Mouse (Mus musculus) hematopoietic stem cell, adult 5-6 weeks (primary cell): ENCODE data around the gene Myadml2. TPM values are rescaled to one million over a fixed set of nuclear protein-coding genes. Genes with fewer than 3 reads are reported as not detected.
"Not testable (repeated sequence)": the region's sequence is repeated elsewhere in the genome, so short reads cannot be mapped to it uniquely, and the experiment has no call there.

Experiments
- ATAC-seq, 2 experiments: fragments of 125-278 bp in 1 of 2; replicated peaks in 1 of 2; 2 replicates each; pipeline ENCODE4 v1.8.0; 2016 to 2017; ENCODE audit warnings: inconsistent platforms in 2 of 2, mild to moderate bottlenecking in 2 of 2, moderate number of reproducible peaks in 2 of 2, low read depth in 1 of 2, moderate TSS enrichment in 1 of 2; ENCODE audit not compliant: low FRiP score in 2 of 2, poor library complexity in 2 of 2, severe bottlenecking in 2 of 2, insufficient read depth in 1 of 2, low TSS enrichment in 1 of 2
- total RNA-seq: library from RNA; stranded (forward); fragments of 172-1452, 232-1000 nt; gene quantifications from 2 replicates; pipeline ENCODE4 v1.2.3, GENCODE M21; 2017

Gene Myadml2
- 0.94 TPM in 1 of 2 replicates, not detected in the other for total RNA-seq

DNA sequence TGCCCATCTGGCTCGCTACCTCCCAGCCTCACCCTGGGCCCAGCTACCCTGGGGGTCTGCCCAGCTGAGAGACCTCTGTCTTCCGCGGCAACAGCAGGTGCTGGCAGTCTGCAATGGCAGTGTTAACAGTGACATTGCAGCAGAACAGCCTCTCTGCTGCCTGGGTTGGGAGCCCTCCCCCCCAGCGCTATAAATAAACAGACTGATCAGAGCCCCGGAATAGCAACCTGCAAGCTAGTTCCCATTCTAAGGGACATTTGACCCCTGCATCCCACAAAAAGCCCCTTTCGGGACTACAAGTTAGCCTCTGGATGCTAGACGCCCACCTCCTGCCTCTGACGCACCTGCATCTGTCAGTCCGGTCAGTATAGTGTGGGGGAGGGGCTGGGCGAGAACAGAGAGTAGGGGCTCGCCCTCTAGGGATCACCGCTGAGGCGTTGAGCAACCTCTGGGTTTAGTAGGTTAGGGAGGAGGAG, at the start of gene Myadml2:
Gene Myadml2 (minus strand): TSS at position 158 of the 476 bp plus-strand sequence.
- no peak for ATAC-seq

DNA sequence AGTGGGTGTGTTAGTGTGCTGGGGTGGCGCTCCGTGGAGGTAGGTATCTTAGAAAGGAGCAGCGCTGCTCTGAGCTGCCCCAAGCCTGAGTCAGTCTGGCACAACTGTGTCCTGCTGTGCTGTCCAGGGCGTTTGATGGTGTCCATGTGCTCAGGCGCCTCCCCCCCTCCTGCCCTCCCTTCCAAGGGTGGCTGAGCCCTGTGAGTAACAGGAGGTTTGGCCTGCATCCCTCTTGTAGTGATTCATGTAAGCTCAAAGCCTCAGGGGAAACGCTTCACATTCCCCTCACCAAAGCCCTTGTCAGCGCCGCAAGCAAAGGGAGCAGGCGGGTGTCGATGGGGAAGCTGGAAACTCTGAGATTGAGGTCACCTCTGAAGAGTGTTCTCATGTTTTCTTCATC, 49.8 kb upstream of the Myadml2 start:
- ATAC-seq, result no peak

GRCm38 (mm10) chr11:120696568-120696967, 48.6 kb upstream of the Myadml2 start:
- ATAC-seq, result no peak

DNA sequence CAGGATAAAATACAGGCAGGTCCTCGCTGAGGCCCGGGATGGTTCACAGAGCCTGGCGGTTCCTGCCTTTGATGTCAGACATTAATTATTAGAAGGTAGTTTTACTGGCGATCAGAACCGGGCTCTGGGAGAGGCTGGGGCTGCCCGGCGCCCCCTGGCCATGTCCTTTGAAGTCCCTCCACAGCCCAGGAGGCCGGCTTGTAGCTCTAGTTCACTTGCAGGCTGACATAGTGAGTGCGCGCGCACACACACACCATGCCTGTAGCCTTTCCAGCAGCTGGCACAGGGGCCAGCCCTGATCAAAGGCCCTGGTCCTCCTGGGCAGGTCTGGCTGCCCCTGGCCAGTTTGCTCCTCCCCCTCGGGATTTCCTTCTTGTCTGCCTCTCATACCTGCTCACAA, 47.7 kb upstream of the Myadml2 start:
- no peak for ATAC-seq

DNA sequence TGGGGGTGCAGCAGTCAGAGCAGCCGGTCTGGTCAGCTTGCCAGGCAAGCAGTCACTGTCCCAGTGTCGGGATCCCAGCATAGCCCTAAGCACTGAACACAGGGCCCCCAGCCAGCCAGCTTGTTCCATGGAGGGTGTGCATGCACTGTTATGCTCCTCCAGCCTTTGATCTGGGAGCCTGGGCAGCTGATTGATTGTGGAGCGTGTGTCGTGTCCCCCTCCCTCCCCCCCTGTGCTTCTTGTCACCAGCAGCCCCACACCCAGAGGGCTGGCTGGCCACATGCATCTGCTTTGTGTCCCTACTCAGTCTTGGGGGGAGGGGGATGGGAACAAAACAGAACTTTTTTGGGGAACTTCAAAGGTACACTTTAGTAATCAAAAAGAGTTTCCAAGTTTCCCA, 47.2 kb upstream of the Myadml2 start:
- ATAC-seq, result no peak

DNA sequence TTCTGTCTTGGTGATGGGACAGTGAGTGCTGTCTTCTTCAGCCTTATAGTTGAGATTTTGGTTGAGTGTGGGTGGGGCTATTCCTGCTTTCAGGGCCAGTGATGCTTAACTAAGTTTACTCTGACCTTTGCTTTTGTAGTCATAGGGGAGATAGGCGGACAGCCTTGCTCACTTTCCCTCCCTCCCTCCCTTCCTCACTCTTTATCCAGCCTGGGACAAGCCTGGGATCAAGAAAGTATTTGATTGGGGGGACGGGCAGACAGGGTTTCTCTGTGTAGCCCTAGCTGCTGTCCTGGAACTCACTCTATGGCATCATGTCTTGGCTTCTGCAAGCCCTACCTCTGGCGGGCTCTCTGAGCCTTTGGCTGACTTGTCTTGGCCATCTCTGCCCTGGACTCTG, 45.5 kb upstream of the Myadml2 start:
- ATAC-seq, result no peak

- ATAC-seq, result no peak
Observed at GRCm38 (mm10) chr11:120692471-120693011, 44.6 kb upstream of the Myadml2 start.

- no peak for ATAC-seq
Observed at GRCm38 (mm10) chr11:120689365-120689764, 41.4 kb upstream of the Myadml2 start.

GRCm38 (mm10) chr11:120686650-120687272, 38.8 kb upstream of the Myadml2 start:
- no peak for ATAC-seq

- no peak for ATAC-seq
Observed at GRCm38 (mm10) chr11:120684660-120685059, 36.7 kb upstream of the Myadml2 start.

- ATAC-seq, result no peak
Observed at GRCm38 (mm10) chr11:120684086-120684485, 36.1 kb upstream of the Myadml2 start.

DNA sequence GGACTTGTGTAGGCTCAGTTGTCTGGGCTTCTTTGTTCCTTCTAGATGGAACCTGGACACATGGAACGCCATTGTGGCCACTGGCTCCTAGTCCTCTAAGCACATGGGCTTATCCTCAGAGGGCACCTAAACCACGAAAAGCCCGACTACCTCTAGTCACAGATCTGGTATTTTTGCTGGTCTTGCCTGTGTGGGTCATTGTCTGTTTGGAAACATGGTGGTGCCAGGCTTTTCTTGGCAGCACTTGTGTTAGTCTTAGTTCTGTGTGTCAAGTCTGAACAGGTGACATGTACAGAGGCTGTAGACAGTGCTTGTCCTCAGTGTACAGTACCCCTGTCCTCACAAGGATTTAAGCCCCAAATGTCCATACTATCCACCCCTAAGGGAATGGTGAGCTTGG, 35.6 kb upstream of the Myadml2 start:
- ATAC-seq, result no peak

GRCm38 (mm10) chr11:120682683-120683082, 34.7 kb upstream of the Myadml2 start:
- ATAC-seq, result no peak

GRCm38 (mm10) chr11:120679909-120680308, 32.0 kb upstream of the Myadml2 start:
- ATAC-seq, result peak; percentile 49 to 76; a peak in 2 of 4 replicates

GRCm38 (mm10) chr11:120676951-120677350, 29.0 kb upstream of the Myadml2 start:
- no peak for ATAC-seq

DNA sequence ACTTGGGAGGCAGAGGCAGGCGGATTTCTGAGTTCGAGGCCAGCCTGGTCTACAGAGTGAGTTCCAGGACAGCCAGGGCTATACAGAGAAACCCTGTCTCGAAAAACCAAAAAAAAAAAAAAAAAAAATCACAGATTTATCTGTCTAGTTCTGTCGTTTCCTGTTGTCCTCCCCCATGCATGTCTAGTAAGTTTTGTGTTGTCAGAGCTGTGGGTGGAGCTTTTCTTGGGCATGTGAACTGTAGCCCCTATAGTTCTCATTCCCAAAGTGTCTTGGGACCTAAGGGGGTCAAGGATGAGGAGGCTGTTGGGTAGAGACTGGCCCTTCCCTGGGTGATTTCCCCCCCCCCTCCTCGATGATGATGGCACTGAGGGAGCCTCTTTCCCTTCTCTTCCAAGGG, 27.9 kb upstream of the Myadml2 start:
- not testable (repeated sequence) for ATAC-seq

DNA sequence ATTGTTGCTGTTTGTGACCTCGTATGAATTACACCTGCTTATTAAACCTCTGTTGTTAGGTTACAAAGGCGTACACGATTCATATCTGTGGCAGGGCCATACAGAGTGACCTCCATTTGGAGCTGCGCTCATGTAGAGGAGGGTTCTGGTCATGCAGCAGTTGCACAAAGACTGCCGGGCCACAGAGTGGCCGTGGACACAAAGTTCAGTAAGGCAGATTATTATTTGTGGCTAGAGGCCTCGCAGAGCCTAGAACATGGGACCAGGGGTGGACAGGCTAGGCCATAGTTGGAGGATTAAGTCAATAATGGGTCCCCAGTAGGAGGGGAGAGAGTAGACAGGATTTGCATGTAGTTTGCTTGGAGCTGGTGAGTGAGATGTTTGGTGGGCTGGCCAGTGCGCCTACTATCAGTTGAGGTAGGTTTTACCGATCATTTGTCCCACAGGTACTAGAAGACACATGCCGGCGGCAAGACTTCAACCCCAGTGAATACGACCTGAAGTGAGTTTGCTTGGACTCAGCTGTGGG, 25.7 kb upstream of the Myadml2 start:
- ATAC-seq, result peak in 1 of 2 experiments; percentile 5; a peak in 2 of 4 replicates

GRCm38 (mm10) chr11:120672687-120673593, 25.0 kb upstream of the Myadml2 start, which contains the start of gene Aspscr1:
Gene Aspscr1 (plus strand): TSS chr11:120672973.
- ATAC-seq, result peak; percentile 86 to 90
